Mouse (Mus musculus) retina, postnatal 7 days (tissue): Measurements from ENCODE around the gene Olfr146.

Experiments used
- DNase-seq: peaks from one replicate; pipeline ENCODE4 v3.0.0-alpha.2; 2012; ENCODE audit warnings: low read depth, low spot score

The Olfr146 gene

DNA sequence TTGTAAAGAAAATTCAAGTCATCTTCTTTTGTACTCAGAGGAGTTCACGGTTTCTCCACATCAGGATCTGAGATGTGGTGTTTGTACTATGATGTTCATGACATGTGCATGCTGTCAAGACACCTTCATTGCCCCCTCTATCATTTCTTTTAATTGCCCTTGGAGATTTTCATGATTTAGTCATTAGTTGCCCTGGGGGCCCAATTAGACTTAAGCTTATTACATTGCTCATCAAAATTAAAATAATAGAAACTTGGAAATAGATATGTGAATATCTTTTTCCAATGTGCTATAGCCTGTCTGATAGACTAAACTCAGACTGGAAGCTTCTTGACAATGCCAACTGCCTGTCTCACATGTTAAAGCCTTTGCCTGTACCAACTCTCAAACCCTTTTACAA is at the start of gene Olfr146:
TSS of gene Olfr146 (minus strand) at position 101 of the 400 bp plus-strand sequence.
- DNase-seq = no peak

DNA sequence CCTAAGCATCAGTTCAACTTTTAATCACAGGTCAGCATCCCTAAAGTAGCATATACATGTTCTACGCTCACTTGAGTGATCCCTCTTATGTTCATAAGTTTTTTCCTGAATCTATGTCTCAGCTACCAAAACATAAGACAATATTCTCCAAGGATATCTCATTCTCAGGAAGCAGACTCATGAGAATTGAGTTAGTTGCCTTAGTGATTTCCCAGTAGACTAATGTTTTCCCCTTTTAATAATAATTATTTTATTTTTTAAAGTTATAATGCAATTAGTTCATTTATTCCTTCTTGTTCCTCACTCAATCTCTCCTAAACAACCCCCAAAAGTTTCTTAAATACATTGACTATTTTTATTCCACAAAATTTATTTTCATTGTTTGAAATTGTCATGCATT is 41.7 kb upstream of the Olfr146 start, which contains the start of gene Olfr937:
TSS of gene Olfr937 (minus strand) at position 101 of the 400 bp plus-strand sequence.
- DNase-seq = no peak

DNA sequence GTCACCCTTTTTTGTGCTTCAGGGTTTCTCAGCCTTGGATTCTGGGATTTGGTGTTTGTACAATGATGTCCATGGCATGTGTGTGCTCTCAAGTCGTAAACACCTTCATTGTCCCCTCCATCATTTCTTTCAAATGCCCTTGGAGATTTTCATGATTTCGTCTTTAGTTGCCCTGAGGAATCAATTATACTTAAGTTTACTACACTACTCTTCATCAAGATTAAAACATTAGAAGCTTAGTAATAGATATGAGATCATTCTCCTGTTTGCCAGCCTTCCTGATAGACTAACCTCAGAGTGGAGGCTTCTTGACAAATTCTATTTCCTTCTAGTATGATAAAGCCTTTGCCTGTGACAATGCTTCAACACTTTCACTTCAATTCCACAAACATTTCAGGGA is 23.6 kb downstream of the Olfr146 start, which contains the start of gene Olfr935:
TSS of gene Olfr935 (minus strand) at position 101 of the 400 bp plus-strand sequence.
- DNase-seq = no peak

DNA sequence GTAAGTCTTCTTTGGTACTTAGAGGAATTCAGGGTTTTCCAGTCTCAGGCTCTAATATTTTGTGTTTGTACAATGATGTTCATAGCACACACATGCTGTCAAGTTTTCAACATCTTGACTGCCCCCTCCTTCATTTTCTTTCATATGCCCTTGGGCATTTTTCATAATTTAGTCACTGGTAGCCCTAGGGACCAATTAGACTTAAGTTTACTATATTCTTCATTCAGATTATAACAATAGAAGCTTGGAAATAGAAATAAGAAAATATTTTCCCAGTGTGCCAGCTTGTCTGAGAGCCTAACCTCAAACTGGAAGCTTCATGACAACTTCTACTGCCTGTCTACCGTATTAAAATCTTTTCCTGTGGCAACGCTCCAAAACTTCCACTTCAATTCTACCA is 35.0 kb downstream of the Olfr146 start, which contains the start of gene Olfr934:
TSS of gene Olfr934 (minus strand) at position 101 of the 400 bp plus-strand sequence.
- DNase-seq = no peak

DNA sequence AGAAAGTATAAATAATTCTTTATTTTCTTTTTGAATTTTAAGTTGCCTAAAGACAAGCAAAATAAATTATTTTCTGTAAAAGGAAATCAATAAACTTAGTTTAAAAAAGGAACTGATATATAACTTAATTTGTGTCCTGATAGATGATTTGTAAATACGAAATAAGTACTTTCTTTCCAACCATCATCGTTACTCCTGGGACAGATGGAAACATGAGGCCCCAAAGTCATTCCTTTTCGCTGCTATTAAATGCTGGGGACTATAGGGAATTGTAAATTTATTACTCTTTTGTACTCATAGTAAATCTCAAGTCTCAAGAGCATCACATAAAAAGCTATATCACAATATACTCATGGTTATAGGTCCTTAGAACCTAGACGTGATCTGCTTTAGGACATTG is 51.2 kb downstream of the Olfr146 start, which contains the start of gene Olfr933:
TSS of gene Olfr933 (plus strand) at position 301 of the 400 bp plus-strand sequence.
- no peak for DNase-seq
